Mouse (Mus musculus) adipocyte (in vitro differentiated cells): ENCODE results near the gene Actl10.

Experiments used
- DNase-seq: peaks from one replicate; pipeline ENCODE4 v3.0.0-alpha.2; 2016; ENCODE audit warnings: low spot score

Actl10 gene

GRCm38 (mm10) chr2:154583906-154584872 is 32.6 kb downstream of the Actl10 start:
- peak; percentile 57 for DNase-seq

DNA sequence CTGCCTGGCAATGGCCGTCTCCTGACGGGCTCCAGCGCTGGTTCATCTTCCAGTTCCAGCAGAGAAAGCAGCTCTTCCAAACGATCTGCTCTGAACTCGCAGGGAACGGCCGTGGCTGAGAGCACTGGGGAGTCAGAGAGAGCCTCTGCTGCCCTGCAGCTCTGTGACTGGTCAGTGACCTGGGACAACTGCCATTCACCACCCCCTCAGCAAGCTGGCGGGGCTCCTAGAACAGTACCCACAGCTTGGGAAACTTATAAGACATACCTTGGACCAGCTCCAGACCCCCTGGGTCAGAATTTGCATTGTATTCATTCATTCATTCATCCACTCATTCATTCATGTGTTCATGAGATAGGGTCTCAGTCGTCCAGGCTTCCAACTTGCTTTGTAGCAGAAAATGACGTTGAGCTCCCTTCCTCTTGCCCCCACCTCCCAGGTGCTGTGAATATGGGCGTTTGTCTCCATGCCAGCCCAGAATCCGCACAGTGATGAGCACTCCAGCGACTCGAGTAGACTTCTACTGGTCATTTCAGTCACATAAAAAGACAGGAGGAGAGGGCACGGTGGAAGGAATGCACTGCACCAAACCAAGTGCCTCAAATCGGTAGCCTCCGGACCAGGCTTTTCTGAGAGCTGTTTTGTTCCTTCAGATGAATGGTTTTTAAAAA is 33.5 kb downstream of the Actl10 start:
- DNase-seq: peak; percentile 56

DNA sequence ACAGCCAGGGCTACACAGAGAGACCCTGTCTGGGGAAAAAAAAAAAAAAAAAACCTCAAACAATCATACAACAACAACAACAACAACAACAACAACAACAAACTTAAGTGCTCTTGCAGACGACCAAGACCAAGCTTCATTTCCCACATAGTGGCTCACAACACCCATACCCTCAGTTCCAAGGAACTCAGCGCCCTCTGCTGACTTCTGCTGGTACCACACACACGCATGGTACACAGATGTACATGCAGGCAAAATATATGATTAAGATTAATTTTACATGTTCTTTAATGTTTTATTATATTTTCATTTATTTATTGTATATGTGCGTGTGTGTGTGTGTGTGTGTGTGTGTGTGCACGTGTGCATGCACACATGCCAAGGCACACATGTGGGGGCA is 34.8 kb downstream of the Actl10 start:
- peak; percentile 54 for DNase-seq

DNA sequence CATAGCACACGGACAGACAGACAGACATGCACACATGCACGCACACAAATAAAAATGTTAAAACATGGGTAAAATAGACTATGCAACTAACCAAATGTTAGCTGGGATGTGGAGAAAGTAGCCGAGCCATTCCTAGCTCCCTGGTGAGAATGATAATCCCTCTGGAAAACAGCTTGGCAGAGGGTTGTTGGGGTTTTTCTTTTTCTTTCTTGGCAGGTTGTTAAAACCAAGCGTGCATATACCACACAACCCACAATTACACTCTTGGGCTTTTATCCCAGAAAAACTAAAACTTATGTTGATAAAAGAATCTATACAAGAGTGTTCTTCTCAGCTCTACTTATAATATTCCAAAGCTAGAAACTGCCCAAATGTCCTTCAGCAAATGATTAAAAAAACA is 37.5 kb downstream of the Actl10 start:
- no peak for DNase-seq

DNA sequence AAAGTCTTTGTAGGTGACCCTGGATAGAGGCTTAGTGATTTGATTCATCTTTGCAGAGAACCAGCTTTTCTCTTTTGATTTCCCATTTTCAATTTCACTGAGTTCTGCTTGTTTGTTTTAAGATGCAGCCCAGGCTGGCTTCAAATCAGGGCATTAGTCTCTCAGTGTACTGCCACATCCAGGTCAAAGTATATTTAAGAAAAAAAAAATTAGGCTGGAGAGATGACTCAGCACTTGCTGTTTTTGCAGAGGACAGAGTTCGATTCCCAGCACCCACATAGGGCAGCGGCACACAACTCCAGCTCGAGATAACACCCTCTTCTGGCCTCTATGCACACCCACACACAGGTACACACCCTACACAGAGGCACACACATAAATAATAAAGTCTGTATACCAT is 39.7 kb downstream of the Actl10 start:
- DNase-seq: peak; percentile 64

DNA sequence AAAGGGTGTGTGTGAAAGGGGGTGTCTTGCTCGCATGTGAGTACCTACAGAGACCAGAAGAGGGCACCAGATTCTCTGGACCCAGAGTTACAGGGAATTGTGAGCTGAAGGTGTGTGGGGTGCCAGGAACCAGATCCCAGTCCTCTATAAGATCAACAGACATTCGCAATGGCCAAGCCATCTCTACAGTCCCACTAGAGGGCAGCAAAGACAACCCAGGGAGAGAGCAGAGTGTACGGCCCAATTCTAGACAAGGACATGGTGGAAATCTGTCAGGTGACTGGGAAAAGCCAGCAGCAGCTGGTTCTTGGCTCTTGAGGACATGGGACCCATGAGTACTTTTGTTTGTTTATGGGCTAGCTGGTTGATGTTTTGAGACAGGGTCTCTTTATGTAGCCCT is 41.4 kb downstream of the Actl10 start:
- peak; percentile 63 for DNase-seq

- peak; percentile 42 for DNase-seq
Measured at GRCm38 (mm10) chr2:154595775-154596174, 44.2 kb downstream of the Actl10 start.

GRCm38 (mm10) chr2:154597399-154597798 is 45.8 kb downstream of the Actl10 start:
- no peak for DNase-seq

GRCm38 (mm10) chr2:154600586-154600985 is 49.0 kb downstream of the Actl10 start:
- no peak for DNase-seq

DNA sequence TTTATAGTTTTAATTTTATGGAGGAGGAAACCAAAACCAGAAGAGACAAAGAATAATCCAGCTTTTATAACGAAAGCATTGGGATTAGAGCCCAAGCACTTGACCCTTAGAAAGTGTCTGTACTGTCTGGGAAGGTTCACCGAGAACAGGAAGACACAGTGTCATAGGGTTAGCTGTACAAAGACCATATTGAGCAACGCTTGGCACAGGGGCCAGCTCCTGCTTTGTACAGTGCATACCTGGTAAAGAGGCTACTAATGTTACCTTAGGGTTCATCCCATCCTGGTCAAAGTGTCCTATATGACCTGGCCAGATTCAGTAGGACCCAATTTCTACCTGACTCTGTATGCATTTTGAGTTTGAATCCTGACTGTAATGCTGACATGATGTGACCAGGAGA is 49.7 kb downstream of the Actl10 start:
- peak; percentile 71 for DNase-seq
